Mouse (Mus musculus) hindbrain, embryonic 12.5 days (tissue): ENCODE data around the gene Retnlg. TPM values are rescaled to one million over a fixed set of nuclear protein-coding genes. Genes with fewer than 3 reads are reported as not detected.
"Not testable (repeated sequence)": the region's sequence is repeated elsewhere in the genome, so short reads cannot be mapped to it uniquely, and the experiment has no call there.

Source experiments
- ATAC-seq: fragments of 200-750 bp; cut with Nextera tagmentation; 2 replicates; pipeline ENCODE4 v1.8.0; 2017; ENCODE audit warnings: moderate TSS enrichment; ENCODE audit not compliant: low FRiP score
- H3K27ac ChIP-seq: fragments of 300-500 bp; sonication (generic); 2 replicates; pipeline ENCODE4 v1.5.1; 2016; ENCODE audit warnings: mild to moderate bottlenecking
- H3K27me3 ChIP-seq: fragments of 300-500 bp; sonication (generic); 2 replicates; pipeline ENCODE4 v1.6.1; 2016; ENCODE audit warnings: mild to moderate bottlenecking
- H3K36me3 ChIP-seq: fragments of 300-500 bp; sonication (generic); 2 replicates; pipeline ENCODE4 v1.6.1; 2016; ENCODE audit warnings: mild to moderate bottlenecking
- H3K4me1 ChIP-seq: fragments of 300-500 bp; sonication (generic); 2 replicates; pipeline ENCODE4 v1.6.1; 2016
- H3K4me2 ChIP-seq: fragments of 300-500 bp; sonication (generic); replicated peaks from 2 replicates; pipeline ENCODE4 v1.6.1; 2016; ENCODE audit warnings: mild to moderate bottlenecking
- H3K4me3 ChIP-seq: fragments of 300-500 bp; sonication (generic); 2 replicates; pipeline ENCODE4 v1.5.1; 2016; ENCODE audit warnings: mild to moderate bottlenecking
- H3K9ac ChIP-seq: fragments of 300-500 bp; sonication (generic); 2 replicates; pipeline ENCODE4 v1.6.1; 2016; ENCODE audit warnings: mild to moderate bottlenecking, moderate library complexity
- H3K9me3 ChIP-seq: fragments of 300-500 bp; sonication (generic); replicated peaks from 2 replicates; pipeline ENCODE4 v1.6.1; 2016; ENCODE audit warnings: mild to moderate bottlenecking
- WGBS: fragments of 180-500 bp; shearing (Covaris S2); methylation state at CpG from one replicate; pipeline ENCODE4 v1.1.7; 2016; 5-methylcytosine and 5-hydroxymethylcytosine counted together
- polyA plus RNA-seq: library from polyadenylated mRNA; unstranded; fragments of >200 nt; fragmentation: Nextera tagmentation; extraction: Ambion mirVana; gene quantifications from 2 replicates; pipeline ENCODE4 v1.2.1, GENCODE M21; 2016

Gene Retnlg
- 0.39 TPM in 1 of 2 replicates, not detected in the other for polyA plus RNA-seq

GRCm38 (mm10) chr16:48872321-48872720, at the start of gene Retnlg:
Gene Retnlg (plus strand): TSS chr16:48872621.
- ATAC-seq: no peak
- H3K4me1 ChIP-seq: no peaks in the 10 kb centered on the region
- no peaks in the 10 kb centered on the region for H3K36me3 ChIP-seq
- no peak within 1 kb of the TSS for H3K9ac ChIP-seq
- no peaks in the 10 kb centered on the region for H3K9me3 ChIP-seq
- H3K4me3 ChIP-seq: no peak within 1 kb of the TSS
- H3K27ac ChIP-seq: no peak within 1 kb of the TSS
- H3K27me3 ChIP-seq: no peaks in the 10 kb centered on the region
- H3K4me2 ChIP-seq: no peak within 1 kb of the TSS
- WGBS: 85% methylated on average over 4 of the region's 4 CpGs

GRCm38 (mm10) chr16:48826474-48826873, 45.9 kb upstream of the Retnlg start:
- no peaks in the 10 kb centered on the region for H3K36me3 ChIP-seq
- ATAC-seq: no peak
- no peaks in the 10 kb centered on the region for H3K9me3 ChIP-seq
- no peak overlapping the region for H3K4me3 ChIP-seq
- no peak overlapping the region for H3K9ac ChIP-seq
- H3K4me1 ChIP-seq: no peaks in the 10 kb centered on the region
- 91% methylated on average over 3 of the region's 3 CpGs for WGBS
- no peaks in the 10 kb centered on the region for H3K27me3 ChIP-seq
- no peak overlapping the region for H3K4me2 ChIP-seq
- no peak overlapping the region for H3K27ac ChIP-seq

GRCm38 (mm10) chr16:48827625-48828024, 44.8 kb upstream of the Retnlg start:
- no peaks in the 10 kb centered on the region for H3K36me3 ChIP-seq
- no peaks in the 10 kb centered on the region for H3K4me1 ChIP-seq
- no peaks in the 10 kb centered on the region for H3K27me3 ChIP-seq
- H3K9me3 ChIP-seq: no peaks in the 10 kb centered on the region
- H3K9ac ChIP-seq: no peak overlapping the region
- H3K4me2 ChIP-seq: no peak overlapping the region
- 58% methylated on average over 1 of the region's 1 CpGs for WGBS
- H3K4me3 ChIP-seq: no peak overlapping the region
- ATAC-seq: no peak
- no peak overlapping the region for H3K27ac ChIP-seq

GRCm38 (mm10) chr16:48829060-48829459, 43.4 kb upstream of the Retnlg start:
- WGBS: 87% methylated on average over 4 of the region's 4 CpGs

DNA sequence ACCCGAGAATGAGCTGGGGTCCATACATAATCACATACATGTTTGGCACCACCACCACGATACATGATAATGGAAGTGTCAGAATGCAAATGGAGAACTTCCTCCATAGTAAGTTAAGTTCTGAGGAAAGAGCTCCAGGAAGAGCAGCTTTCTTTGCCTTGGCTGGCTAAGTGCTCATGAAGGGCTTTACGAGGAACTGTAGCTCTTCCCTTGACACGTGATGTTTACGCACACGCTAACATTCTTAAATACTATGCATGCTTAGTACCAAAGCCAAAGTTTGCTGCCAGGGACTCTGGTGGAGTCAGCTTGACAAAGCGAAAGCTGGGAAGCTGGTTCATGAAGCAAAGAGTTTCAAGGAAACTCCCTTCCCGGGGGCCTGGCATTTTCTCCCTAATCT, 40.4 kb upstream of the Retnlg start:
- H3K4me2 ChIP-seq: no peak overlapping the region
- no peak overlapping the region for H3K4me3 ChIP-seq
- no peaks in the 10 kb centered on the region for H3K27me3 ChIP-seq
- H3K27ac ChIP-seq: no peak overlapping the region
- H3K36me3 ChIP-seq: no peaks in the 10 kb centered on the region
- no peak for ATAC-seq
- no peaks in the 10 kb centered on the region for H3K9me3 ChIP-seq
- H3K4me1 ChIP-seq: no peaks in the 10 kb centered on the region
- WGBS: 87% methylated on average over 8 of the region's 8 CpGs
- H3K9ac ChIP-seq: no peak overlapping the region

More at GRCm38 (mm10) chr16:48829060-48829459, 43.4 kb upstream of the Retnlg start:
- Histone ChIP-seq H3K27ac (no peak overlapping the region), H3K4me3 (no peak overlapping the region), H3K36me3 (no peaks in the 10 kb centered on the region), H3K4me2 (no peak overlapping the region), H3K9me3 (no peaks in the 10 kb centered on the region), H3K9ac (no peak overlapping the region), H3K27me3 (no peaks in the 10 kb centered on the region), H3K4me1 (no peaks in the 10 kb centered on the region)
- ATAC-seq: no peak

GRCm38 (mm10) chr16:48833626-48834025, 38.8 kb upstream of the Retnlg start:
- WGBS: 73% methylated on average over 1 of the region's 1 CpGs

GRCm38 (mm10) chr16:48842266-48842665, 30.2 kb upstream of the Retnlg start, which contains the start of gene Retnla:
Gene Retnla (plus strand): TSS chr16:48842551.
- H3K4me1 ChIP-seq: no peaks in the 10 kb centered on the region
- no peak within 1 kb of the TSS for H3K27ac ChIP-seq
- 89% methylated on average over 3 of the region's 3 CpGs for WGBS
- no peak within 1 kb of the TSS for H3K4me3 ChIP-seq
- no peaks in the 10 kb centered on the region for H3K36me3 ChIP-seq
- H3K27me3 ChIP-seq: no peaks in the 10 kb centered on the region
- H3K9me3 ChIP-seq: no peaks in the 10 kb centered on the region
- no peak within 1 kb of the TSS for H3K4me2 ChIP-seq
- ATAC-seq: no peak
- H3K9ac ChIP-seq: no peak within 1 kb of the TSS

More at GRCm38 (mm10) chr16:48833626-48834025, 38.8 kb upstream of the Retnlg start:
- H3K27me3 ChIP-seq, H3K4me1 ChIP-seq, H3K27ac ChIP-seq, H3K4me3 ChIP-seq, ATAC-seq, H3K9ac ChIP-seq, H3K4me2 ChIP-seq, H3K9me3 ChIP-seq, H3K36me3 ChIP-seq: not testable (repeated sequence)

- H3K27ac ChIP-seq: no peak overlapping the region
- H3K4me1 ChIP-seq: no peaks in the 10 kb centered on the region
- no peak overlapping the region for H3K4me2 ChIP-seq
- no peaks in the 10 kb centered on the region for H3K27me3 ChIP-seq
- H3K36me3 ChIP-seq: no peaks in the 10 kb centered on the region
- H3K4me3 ChIP-seq: no peak overlapping the region
- H3K9me3 ChIP-seq: no peaks in the 10 kb centered on the region
- no peak for ATAC-seq
- H3K9ac ChIP-seq: no peak overlapping the region
- 85% methylated on average over 4 of the region's 4 CpGs for WGBS
Observed at GRCm38 (mm10) chr16:48843671-48844386, 28.6 kb upstream of the Retnlg start.

DNA sequence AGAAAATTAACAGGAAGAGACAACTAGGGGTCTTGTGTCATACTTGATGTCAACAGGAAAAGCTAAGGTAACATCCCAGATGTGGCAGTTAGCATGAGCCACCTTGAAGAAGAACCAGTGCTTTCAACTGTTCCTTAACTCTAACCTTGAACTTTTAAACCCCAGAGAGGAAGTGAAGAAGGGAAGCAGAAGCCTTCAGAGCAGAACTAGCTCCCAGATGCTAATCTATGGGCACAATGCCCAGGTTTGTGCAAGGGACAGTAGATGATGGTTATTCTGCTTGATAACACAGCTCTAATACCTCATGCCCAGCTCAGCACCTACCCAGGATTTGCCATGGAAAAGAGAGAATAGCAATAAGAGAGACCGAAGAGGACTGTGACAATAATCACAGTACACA, 7.4 kb upstream of the Retnlg start:
- not testable (repeated sequence) for H3K27me3 ChIP-seq, H3K36me3 ChIP-seq, H3K4me3 ChIP-seq, ATAC-seq, H3K4me1 ChIP-seq, H3K9me3 ChIP-seq, H3K9ac ChIP-seq, H3K27ac ChIP-seq, H3K4me2 ChIP-seq
- WGBS: 100% methylated on average over 1 of the region's 1 CpGs

DNA sequence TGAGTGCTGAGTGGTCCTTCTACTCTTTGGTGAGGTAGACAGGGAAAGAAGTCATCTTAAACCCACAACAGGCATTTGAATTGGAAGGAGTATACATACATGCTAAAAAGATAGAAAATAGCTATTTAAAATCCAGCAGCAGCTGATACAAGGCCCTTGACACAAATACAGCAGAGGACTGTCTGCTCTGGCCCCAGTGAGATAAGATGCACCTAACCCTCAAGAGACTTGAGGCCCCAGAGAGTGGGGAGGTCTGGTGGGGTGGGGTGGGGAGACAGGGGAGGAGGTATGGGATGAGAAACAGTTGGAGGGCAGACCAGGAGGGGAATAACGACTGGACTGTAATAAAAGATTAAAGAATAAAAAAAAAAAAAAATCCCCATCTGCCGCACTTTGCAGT, 4.7 kb upstream of the Retnlg start:
- no peak for ATAC-seq
- no peaks in the 10 kb centered on the region for H3K9me3 ChIP-seq
- no peaks in the 10 kb centered on the region for H3K27me3 ChIP-seq
- 67% methylated on average over 2 of the region's 2 CpGs for WGBS
- H3K36me3 ChIP-seq: no peaks in the 10 kb centered on the region
- H3K4me3 ChIP-seq: no peak overlapping the region
- H3K4me2 ChIP-seq: no peak overlapping the region
- H3K27ac ChIP-seq: no peak overlapping the region
- no peak overlapping the region for H3K9ac ChIP-seq
- H3K4me1 ChIP-seq: no peaks in the 10 kb centered on the region

GRCm38 (mm10) chr16:48868663-48869062, 3.8 kb upstream of the Retnlg start:
- ATAC-seq: no peak
- Histone ChIP-seq H3K4me1 (no peaks in the 10 kb centered on the region), H3K9ac (no peak overlapping the region), H3K4me3 (no peak overlapping the region), H3K36me3 (no peaks in the 10 kb centered on the region), H3K27ac (no peak overlapping the region), H3K9me3 (no peaks in the 10 kb centered on the region), H3K4me2 (no peak overlapping the region), H3K27me3 (no peaks in the 10 kb centered on the region)
- WGBS: 82% methylated on average over 1 of the region's 1 CpGs

- Histone ChIP-seq H3K27me3 (no peaks in the 10 kb centered on the region), H3K9me3 (no peaks in the 10 kb centered on the region), H3K4me2 (no peak overlapping the region), H3K4me1 (no peaks in the 10 kb centered on the region), H3K36me3 (no peaks in the 10 kb centered on the region), H3K4me3 (no peak overlapping the region), H3K9ac (no peak overlapping the region), H3K27ac (no peak overlapping the region)
- WGBS: 71% methylated on average over 3 of the region's 3 CpGs
- ATAC-seq: no peak
Observed at GRCm38 (mm10) chr16:48869671-48870070, 2.8 kb upstream of the Retnlg start.

DNA sequence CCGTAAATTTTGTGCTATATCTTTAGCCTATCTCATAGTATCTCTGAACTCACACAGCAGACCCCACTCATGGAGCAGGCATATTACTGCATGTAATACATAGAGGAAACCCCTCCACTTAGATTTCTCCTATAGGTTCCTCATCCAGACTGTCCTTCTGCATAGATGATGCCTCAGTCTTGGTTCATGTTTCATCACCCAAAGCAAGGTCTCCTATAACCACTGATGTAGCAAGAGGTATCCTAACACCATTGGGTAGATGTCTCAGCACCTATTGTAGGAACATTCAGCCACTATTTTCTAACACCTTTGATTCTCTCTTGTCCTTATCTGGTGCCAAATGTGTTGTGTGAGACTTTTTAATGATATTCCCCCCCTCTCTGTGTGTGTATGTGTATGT, 667 bp upstream of the Retnlg start:
- Histone ChIP-seq H3K9me3 (no peaks in the 10 kb centered on the region), H3K27ac (no peak overlapping the region), H3K36me3 (no peaks in the 10 kb centered on the region), H3K4me3 (no peak overlapping the region), H3K9ac (no peak overlapping the region), H3K4me1 (no peaks in the 10 kb centered on the region), H3K4me2 (no peak overlapping the region), H3K27me3 (no peaks in the 10 kb centered on the region)
- WGBS: 90% methylated on average over 1 of the region's 1 CpGs
- ATAC-seq: no peak
